Mouse (Mus musculus): ENCODE results near the gene Zfp652. TPM values are rescaled to one million over a fixed set of nuclear protein-coding genes. Genes with fewer than 3 reads are reported as not detected.

The Zfp652 gene
- polyA plus RNA-seq, 1 experiment = 30.1 TPM

- DNase-seq = no peak
- H3K4me3 ChIP-seq (replicated peaks; ENCODE audit: insufficient read depth, low read depth, low read length) = no peak overlapping the region
- no peaks in the 10 kb centered on the region for H3K27me3 ChIP-seq (ENCODE audit: control insufficient read depth, insufficient read depth, low read length)
- no peaks in the 10 kb centered on the region for H3K4me1 ChIP-seq (ENCODE audit: control insufficient read depth, insufficient read depth, low read length)
- TF ChIP-seq POLR2A (IDR thresholded peaks at IDR 0.05; ENCODE audit: borderline replicate concordance, insufficient read depth, low read length) = no peak
- TF ChIP-seq CTCF (IDR thresholded peaks at IDR 0.05; ENCODE audit: borderline replicate concordance, insufficient read depth, low read depth, low read length) = no peak
- H3K27ac ChIP-seq (ENCODE audit: insufficient read depth, low read length) = no peak overlapping the region
- WGBS = 77% methylated on average over 5 of the region's 5 CpGs
Observed at GRCm38 (mm10) chr11:95842953-95843352, 130.5 kb downstream of the Zfp652 start.

DNA sequence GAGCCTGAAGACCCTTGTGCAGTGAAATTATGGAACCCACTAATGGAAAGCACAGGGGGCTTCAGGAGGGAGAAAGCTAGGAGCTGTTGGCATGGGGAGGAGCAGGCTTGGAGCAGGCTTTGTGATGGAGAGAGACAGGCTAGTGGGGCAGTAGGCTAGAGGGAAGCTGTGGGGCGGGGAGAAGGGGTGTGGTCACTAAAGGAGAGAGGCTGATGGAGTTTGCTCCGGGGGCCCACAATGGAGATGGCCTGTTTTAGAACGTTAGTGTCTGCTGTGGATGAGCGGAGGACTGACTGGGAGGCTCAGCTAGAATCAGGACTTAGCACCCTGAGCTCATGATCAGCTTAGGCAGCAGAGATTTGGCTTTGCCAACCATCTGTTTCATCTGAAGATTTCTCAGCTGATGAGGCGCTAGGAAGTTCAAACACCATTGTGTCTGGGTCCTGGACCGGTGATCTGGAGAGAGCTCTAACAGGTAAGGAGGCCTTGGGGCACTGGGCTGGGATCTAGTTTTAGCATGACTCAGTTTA is 131.0 kb downstream of the Zfp652 start:
- no peaks in the 10 kb centered on the region for H3K4me1 ChIP-seq (ENCODE audit: control insufficient read depth, insufficient read depth, low read length)
- H3K27ac ChIP-seq (ENCODE audit: insufficient read depth, low read length) = no peak overlapping the region
- no peak for DNase-seq
- TF ChIP-seq CTCF (IDR thresholded peaks at IDR 0.05; ENCODE audit: borderline replicate concordance, insufficient read depth, low read depth, low read length) = no peak
- no peak for TF ChIP-seq POLR2A (IDR thresholded peaks at IDR 0.05; ENCODE audit: borderline replicate concordance, insufficient read depth, low read length)
- no peaks in the 10 kb centered on the region for H3K27me3 ChIP-seq (ENCODE audit: control insufficient read depth, insufficient read depth, low read length)
- H3K4me3 ChIP-seq (replicated peaks; ENCODE audit: insufficient read depth, low read depth, low read length) = no peak overlapping the region
- WGBS = 65% methylated on average over 6 of the region's 6 CpGs

GRCm38 (mm10) chr11:95844935-95845334 is 132.5 kb downstream of the Zfp652 start:
- no peak for TF ChIP-seq POLR2A (IDR thresholded peaks at IDR 0.05; ENCODE audit: borderline replicate concordance, insufficient read depth, low read length)
- no peak for TF ChIP-seq CTCF (IDR thresholded peaks at IDR 0.05; ENCODE audit: borderline replicate concordance, insufficient read depth, low read depth, low read length)
- H3K4me3 ChIP-seq (replicated peaks; ENCODE audit: insufficient read depth, low read depth, low read length) = no peak overlapping the region
- no peak for DNase-seq
- H3K27me3 ChIP-seq (ENCODE audit: control insufficient read depth, insufficient read depth, low read length) = no peaks in the 10 kb centered on the region
- H3K4me1 ChIP-seq (ENCODE audit: control insufficient read depth, insufficient read depth, low read length) = no peaks in the 10 kb centered on the region
- H3K27ac ChIP-seq (ENCODE audit: insufficient read depth, low read length) = no peak overlapping the region
- 69% methylated on average over 4 of the region's 4 CpGs for WGBS

DNA sequence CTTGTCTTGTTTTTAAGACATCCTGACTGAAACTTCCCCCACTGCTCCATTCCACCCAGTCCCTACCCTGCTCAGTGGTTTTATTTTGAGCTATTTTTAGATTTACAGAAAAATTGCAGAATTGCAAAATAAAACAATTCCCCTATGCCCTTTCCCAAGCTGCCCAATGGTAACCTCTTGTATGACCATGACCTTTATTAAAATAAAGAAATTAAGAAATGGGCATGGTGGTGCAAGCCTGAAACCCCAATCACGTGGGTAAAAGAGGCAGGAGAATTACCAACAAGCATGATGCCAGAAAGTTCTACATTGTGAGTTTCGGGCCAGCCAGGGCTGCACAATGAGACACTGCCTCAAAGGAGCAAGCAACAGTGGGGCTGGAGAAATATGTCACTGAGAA is 138.4 kb downstream of the Zfp652 start:
- Histone ChIP-seq H3K27ac (ENCODE audit: insufficient read depth, low read length) (no peak overlapping the region), H3K4me1 (ENCODE audit: control insufficient read depth, insufficient read depth, low read length) (no peaks in the 10 kb centered on the region), H3K27me3 (ENCODE audit: control insufficient read depth, insufficient read depth, low read length) (no peaks in the 10 kb centered on the region), H3K4me3 (replicated peaks; ENCODE audit: insufficient read depth, low read depth, low read length) (no peak overlapping the region)
- 67% methylated on average over 2 of the region's 2 CpGs for WGBS
- TF ChIP-seq CTCF (IDR thresholded peaks at IDR 0.05; ENCODE audit: borderline replicate concordance, insufficient read depth, low read depth, low read length) = no peak
- TF ChIP-seq POLR2A (IDR thresholded peaks at IDR 0.05; ENCODE audit: borderline replicate concordance, insufficient read depth, low read length) = no peak
- no peak for DNase-seq

DNA sequence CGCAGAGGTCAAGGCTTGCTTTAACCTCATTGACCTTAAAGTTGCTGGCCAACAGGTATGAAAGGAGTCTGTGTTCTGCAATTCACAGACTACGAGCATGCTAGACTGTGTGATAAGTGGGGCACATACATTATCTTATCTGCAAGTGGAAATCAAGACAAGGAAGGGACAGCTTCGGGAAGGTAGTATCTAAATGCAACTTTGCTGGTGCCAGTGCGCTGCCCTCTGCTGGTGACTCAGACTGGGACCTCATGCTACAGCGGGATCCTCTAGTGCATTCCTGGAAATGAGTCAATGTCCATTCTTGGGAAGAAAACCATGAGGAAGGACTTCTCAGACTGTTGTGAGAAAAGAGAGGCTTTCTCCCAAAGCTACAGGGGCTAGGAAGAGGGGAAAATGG is 141.2 kb downstream of the Zfp652 start:
- TF ChIP-seq POLR2A (IDR thresholded peaks at IDR 0.05; ENCODE audit: borderline replicate concordance, insufficient read depth, low read length) (no peak), CTCF (IDR thresholded peaks at IDR 0.05; ENCODE audit: borderline replicate concordance, insufficient read depth, low read depth, low read length) (peak; percentile 88)
- H3K27ac ChIP-seq (ENCODE audit: insufficient read depth, low read length) = no peak overlapping the region
- no peak overlapping the region for H3K4me3 ChIP-seq (replicated peaks; ENCODE audit: insufficient read depth, low read depth, low read length)
- no peaks in the 10 kb centered on the region; the same call in 1 of the 2 replicates for H3K4me1 ChIP-seq (ENCODE audit: control insufficient read depth, insufficient read depth, low read length)
- DNase-seq = peak; percentile 60 to 66
- WGBS = 46% methylated on average over 5 of the region's 5 CpGs
- H3K27me3 ChIP-seq (ENCODE audit: control insufficient read depth, insufficient read depth, low read length) = no peaks in the 10 kb centered on the region

DNA sequence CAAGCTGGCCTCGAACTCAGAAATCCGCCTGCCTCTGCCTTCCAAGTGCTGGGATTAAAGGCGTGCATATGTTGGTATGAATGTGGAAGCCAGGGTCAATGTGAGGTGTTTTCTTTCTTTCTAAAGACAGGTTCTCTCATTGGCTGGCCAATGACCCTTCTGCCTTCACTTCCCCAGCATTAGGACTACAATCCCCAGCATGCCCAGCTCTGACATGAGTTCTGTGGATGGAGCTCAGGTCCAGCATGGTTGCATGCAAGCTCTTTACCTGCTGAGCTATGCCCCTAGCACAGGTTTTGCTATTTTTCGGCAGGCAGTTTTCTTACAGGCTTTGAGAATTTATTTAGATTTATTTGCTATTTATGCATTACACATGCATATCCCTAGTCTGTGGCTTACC is 144.8 kb downstream of the Zfp652 start:
- H3K27me3 ChIP-seq (ENCODE audit: control insufficient read depth, insufficient read depth, low read length) = no peaks in the 10 kb centered on the region
- H3K4me1 ChIP-seq (ENCODE audit: control insufficient read depth, insufficient read depth, low read length) = no peaks in the 10 kb centered on the region; the same call in 1 of the 2 replicates
- WGBS = 75% methylated on average over 4 of the region's 4 CpGs
- TF ChIP-seq POLR2A (IDR thresholded peaks at IDR 0.05; ENCODE audit: borderline replicate concordance, insufficient read depth, low read length) (no peak), CTCF (IDR thresholded peaks at IDR 0.05; ENCODE audit: borderline replicate concordance, insufficient read depth, low read depth, low read length) (no peak)
- peak overlapping the region; percentile 31 for H3K4me3 ChIP-seq (replicated peaks; ENCODE audit: insufficient read depth, low read depth, low read length)
- peak; percentile 47 to 63 for DNase-seq
- no peak overlapping the region for H3K27ac ChIP-seq (ENCODE audit: insufficient read depth, low read length)

DNA sequence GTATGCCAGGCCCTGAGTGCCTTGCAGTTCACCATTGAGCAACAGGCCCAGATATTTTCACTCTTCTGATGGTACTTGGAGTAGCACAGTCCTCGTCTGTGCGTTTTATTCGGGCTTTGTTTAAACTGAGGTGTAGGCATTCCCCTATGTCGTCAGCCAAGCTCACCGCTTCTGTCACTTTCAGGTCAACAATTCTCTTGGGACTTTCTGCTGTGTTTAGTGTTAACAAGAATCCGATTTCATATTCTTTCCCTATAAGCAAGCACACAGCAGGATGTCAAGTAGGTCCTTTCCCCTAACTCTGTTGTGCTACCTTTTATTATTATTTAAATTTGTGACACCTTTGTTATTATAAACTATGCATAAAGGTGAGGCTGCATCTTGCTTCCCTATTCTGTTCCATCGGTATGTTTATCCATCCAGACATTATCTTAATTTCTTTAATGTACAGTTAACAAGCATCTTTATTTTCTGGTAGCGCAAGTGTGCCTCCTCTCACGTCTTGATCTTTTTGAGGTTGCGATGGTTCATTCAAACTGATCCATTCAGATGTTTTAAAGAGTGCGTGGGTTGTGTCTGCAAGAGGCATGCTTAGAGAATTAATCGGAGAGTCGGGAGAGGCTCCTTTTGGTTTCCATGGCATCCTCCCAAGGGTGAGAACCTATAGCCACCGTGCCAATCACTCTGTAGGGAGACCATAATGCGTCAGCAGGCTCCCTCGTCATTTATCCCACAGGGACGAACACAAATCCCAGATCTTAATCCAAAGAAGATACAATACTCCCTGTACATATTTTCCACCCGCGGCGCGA is 145.4 kb downstream of the Zfp652 start:
- H3K4me3 ChIP-seq (replicated peaks; ENCODE audit: insufficient read depth, low read depth, low read length) = peak overlapping the region; percentile 76
- 11% methylated on average over 21 of the region's 21 CpGs for WGBS
- H3K4me1 ChIP-seq (ENCODE audit: control insufficient read depth, insufficient read depth, low read length) = no peaks in the 10 kb centered on the region; the same call in 1 of the 2 replicates
- no peaks in the 10 kb centered on the region for H3K27me3 ChIP-seq (ENCODE audit: control insufficient read depth, insufficient read depth, low read length)
- no peak for TF ChIP-seq CTCF (IDR thresholded peaks at IDR 0.05; ENCODE audit: borderline replicate concordance, insufficient read depth, low read depth, low read length)
- TF ChIP-seq POLR2A (IDR thresholded peaks at IDR 0.05; ENCODE audit: borderline replicate concordance, insufficient read depth, low read length) = no peak
- DNase-seq = peak; percentile 27 to 78
- peak overlapping the region; percentile 48 for H3K27ac ChIP-seq (ENCODE audit: insufficient read depth, low read length)
